Comparison of ENCODE assay signal across 17 mouse cellular contexts in genomic region chr1:160047481-160047931, GRCm38 (mm10). TPM values are rescaled to one million over a fixed set of nuclear protein-coding genes. Genes with fewer than 3 reads are reported as not detected.
DNase-seq lines count a peak whose midpoint lies in the region; ATAC-seq and TF ChIP-seq lines count a peak whose summit lies in the region.
"Had no signal": no experiment of that assay in that cellular context is flagged by ENCODE, and none has a peak within 500 bp of the region (broad histone marks: within the 10 kb centered on the region; RNA-seq: fewer than 3 reads in every experiment).

No protein-coding gene starts in this region.

- dilution Hi-C loops in CH12.LX (cut with MboI; ENCODE audit: extremely low pct_ligation_motif_present, extremely low pct_unique_long_range_greater_than_20kb, low sequenced_read_pairs) = no loop called here

- H3K36me3 ChIP-seq in spleen, adult 2 months (ENCODE audit: control insufficient read depth, insufficient read depth, low read length) = peaks cover 1% of the 10 kb centered on the region; the same call in 1 of the 2 replicates
- H3K36me3 ChIP-seq in CH12.LX (replicated peaks in 1 of 2; ENCODE audit: control insufficient read depth in 1 of 2, insufficient read depth in 1 of 2, low read length in 1 of 2) = peaks cover 0 to 14% of the 10 kb centered on the region in 2 experiments
- H3K36me3 ChIP-seq: forebrain, embryonic 15.5 days; hindbrain, embryonic 12.5 days; intestine, embryonic 15.5 days; kidney, embryonic 15.5 days; midbrain, embryonic 10.5 days; neural tube, embryonic 15.5 days had no signal

- peak; percentile 33 to 76 for DNase-seq in spleen, adult 2 months (ENCODE audit: low read depth in 1 of 2, low spot score in 2 of 2)
- DNase-seq in spleen, postnatal 10 days (ENCODE audit: low spot score in 2 of 2) = no peak
- DNase-seq in CH12.LX (ENCODE audit: extremely low read depth) = peak; percentile 74
- peak; percentile 80 for DNase-seq in induced T-regulatory cell, adult 2 months (ENCODE audit: low read depth)
- DNase-seq in ovary, adult 18-20 months (ENCODE audit: low spot score) = no peak
- DNase-seq in thymus, postnatal 10 days (ENCODE audit: low spot score in 2 of 2) = no peak
- DNase-seq: left cerebral cortex, postnatal 4 days; retina, postnatal 1 day; thymus, postnatal 36 days had no signal

- H3K27me3 ChIP-seq in spleen, adult 2 months (ENCODE audit: control insufficient read depth, insufficient read depth, low read length) = no peaks in the 10 kb centered on the region
- no peaks in the 10 kb centered on the region for H3K27me3 ChIP-seq in CH12.LX (replicated peaks)
- H3K27me3 ChIP-seq: forebrain, embryonic 15.5 days; intestine, embryonic 15.5 days; kidney, embryonic 15.5 days had no signal

- peak overlapping the region; percentile 89 for H3K27ac ChIP-seq in spleen, adult 2 months (ENCODE audit: insufficient read depth, low read length)
- peak overlapping the region; percentile 80 for H3K27ac ChIP-seq in CH12.LX (ENCODE audit: insufficient read depth, low read depth)
- H3K27ac ChIP-seq: forebrain, embryonic 15.5 days; hindbrain, embryonic 12.5 days; intestine, embryonic 15.5 days; kidney, embryonic 15.5 days; midbrain, embryonic 10.5 days; neural tube, embryonic 15.5 days; stomach, postnatal 0 days had no signal

- H3K79me2 ChIP-seq in CH12.LX (replicated peaks; ENCODE audit: control insufficient read depth, extremely low read depth, insufficient read depth, poor library complexity, severe bottlenecking) = peaks cover 21% of the 10 kb centered on the region

- WGBS in spleen, adult 2 months = 29% methylated on average over 7 of the region's 7 CpGs

- TF ChIP-seq EP300 in CH12.LX (IDR thresholded peaks at IDR 0.05; ENCODE audit: low read length) = peak; percentile 99

- no peak for TF ChIP-seq CTCF in spleen, adult 2 months (IDR thresholded peaks at IDR 0.05; ENCODE audit: extremely low read depth, insufficient read depth, insufficient read length, insufficient replicate concordance)
- TF ChIP-seq CTCF in CH12.LX (conservative IDR thresholded peaks at IDR 0.05 in 1 of 2, IDR thresholded peaks at IDR 0.05 in 1 of 2; ENCODE audit: low read depth in 2 of 2, low read length in 2 of 2) = no peak

- peak overlapping the region; percentile 6; the same call in 1 of the 2 replicates for H3K4me3 ChIP-seq in spleen, adult 2 months (ENCODE audit: extremely low read depth, insufficient read depth, insufficient read length)
- H3K4me3 ChIP-seq in CH12.LX (replicated peaks in 1 of 3; ENCODE audit: low read depth in 2 of 3, low read length in 2 of 3, poor library complexity in 1 of 3) = peak overlapping the region; percentile 16 to 72 (median 25)
- H3K4me3 ChIP-seq: forebrain, embryonic 15.5 days; hindbrain, embryonic 12.5 days; intestine, embryonic 15.5 days; kidney, embryonic 15.5 days; midbrain, embryonic 10.5 days; neural tube, embryonic 15.5 days had no signal

- in situ Hi-C loops in CH12.LX (cut with MboI; ENCODE audit: low pct_ligation_motif_present, low pct_unique_long_range_greater_than_20kb, low sequenced_read_pairs) = no loop called here

- no peak for TF ChIP-seq RAD21 in CH12.LX (IDR thresholded peaks at IDR 0.05; ENCODE audit: low read depth, low read length)

- peaks cover 3% of the 10 kb centered on the region for H3K9me3 ChIP-seq in CH12.LX (replicated peaks; ENCODE audit: low read length)
- H3K9me3 ChIP-seq: forebrain, embryonic 15.5 days; hindbrain, embryonic 12.5 days; intestine, embryonic 15.5 days; kidney, embryonic 15.5 days; midbrain, embryonic 10.5 days; neural tube, embryonic 15.5 days had no signal

- peak overlapping the region; percentile 62 for H3K4me2 ChIP-seq in CH12.LX (ENCODE audit: insufficient read depth, low read depth, poor library complexity, severe bottlenecking)
- H3K4me2 ChIP-seq: forebrain, embryonic 15.5 days; hindbrain, embryonic 12.5 days; intestine, embryonic 15.5 days; kidney, embryonic 15.5 days; neural tube, embryonic 15.5 days had no signal

- peaks cover 22% of the 10 kb centered on the region; the same call in 1 of the 2 replicates for H3K4me1 ChIP-seq in spleen, adult 2 months (ENCODE audit: control insufficient read depth, insufficient read depth, insufficient read length)
- peaks cover 8 to 59% of the 10 kb centered on the region in 2 experiments for H3K4me1 ChIP-seq in CH12.LX (ENCODE audit: control insufficient read depth in 1 of 2, insufficient read depth in 2 of 2)

- ATAC-seq in neutrophil, adult 5-6 weeks (ENCODE audit: extremely low read depth, insufficient number of reproducible peaks, low FRiP score, poor library complexity, severe bottlenecking) = peak; percentile 47
- ATAC-seq: forebrain, embryonic 15.5 days; intestine, embryonic 15.5 days had no signal

- no peak for TF ChIP-seq POLR2A in spleen, adult 2 months (IDR thresholded peaks at IDR 0.05; ENCODE audit: low read depth, low read length)
- peak; percentile 28; the same call in 1 of the 2 replicates for TF ChIP-seq POLR2A in CH12.LX (IDR thresholded peaks at IDR 0.05; ENCODE audit: low read depth, low read length)

- peak overlapping the region; percentile 21 for H3K9ac ChIP-seq in CH12.LX (ENCODE audit: insufficient read depth, low read depth)
- H3K9ac ChIP-seq: forebrain, embryonic 15.5 days; hindbrain, embryonic 12.5 days; intestine, embryonic 15.5 days; kidney, embryonic 15.5 days; neural tube, embryonic 15.5 days had no signal

TF ChIP-seq in CH12.LX, 34 proteins besides CTCF, POLR2A, EP300 and RAD21:
- TF ChIP-seq USF2 (conservative IDR thresholded peaks at IDR 0.05; ENCODE audit: low read depth, low read length) = no peak
- TF ChIP-seq SMC3 (IDR thresholded peaks at IDR 0.05; ENCODE audit: low read depth, low read length) = 0 out of 2 replicates have a peak, but pooled peaks have one; percentile 10
- peak; percentile 96 for TF ChIP-seq ETS1 (conservative IDR thresholded peaks at IDR 0.05; ENCODE audit: low read depth, low read length)
- peak; percentile 53; the same call in 1 of the 2 replicates for TF ChIP-seq MXI1 (IDR thresholded peaks at IDR 0.05; ENCODE audit: low read depth, low read length)
- no peak for TF ChIP-seq ZMIZ1 (IDR thresholded peaks at IDR 0.05; ENCODE audit: low read depth, low read length)
- TF ChIP-seq UBTF (IDR thresholded peaks at IDR 0.05; ENCODE audit: low read depth, low read length) = no peak; the same call in 1 of the 2 replicates
- TF ChIP-seq ZKSCAN1 (IDR thresholded peaks at IDR 0.05; ENCODE audit: borderline replicate concordance, low read depth, low read length) = no peak; the same call in 1 of the 2 replicates
- peak; percentile 83 for TF ChIP-seq MAFK (IDR thresholded peaks at IDR 0.05; ENCODE audit: insufficient replicate concordance, low read length)
- no peak for TF ChIP-seq POLR2AphosphoS2 (IDR thresholded peaks at IDR 0.05; ENCODE audit: low read depth, low read length)
- TF ChIP-seq MEF2A (IDR thresholded peaks at IDR 0.05; ENCODE audit: borderline replicate concordance, low read depth, low read length) = no peak; the same call in none of the 2 replicates
- TF ChIP-seq ELF1 (IDR thresholded peaks at IDR 0.05; ENCODE audit: low read depth, low read length) = peak; percentile 61
- TF ChIP-seq NRF1 (IDR thresholded peaks at IDR 0.05; ENCODE audit: low read depth, low read length) = no peak
- peak; percentile 100 for TF ChIP-seq ZNF384 (IDR thresholded peaks at IDR 0.05; ENCODE audit: low read depth, low read length)
- TF ChIP-seq PAX5 (IDR thresholded peaks at IDR 0.05; ENCODE audit: low read length) = no peak
- peak; percentile 95 for TF ChIP-seq TCF12 (IDR thresholded peaks at IDR 0.05; ENCODE audit: low read depth, low read length)
- no peak for TF ChIP-seq ZC3H11A (IDR thresholded peaks at IDR 0.05; ENCODE audit: low read depth, low read length)
- peak; percentile 98 for TF ChIP-seq IRF4 (IDR thresholded peaks at IDR 0.05; ENCODE audit: low read depth, low read length)
- peak; percentile 87 for TF ChIP-seq MAZ (IDR thresholded peaks at IDR 0.05; ENCODE audit: low read depth, low read length)
- peak; percentile 54 for TF ChIP-seq MAX (IDR thresholded peaks at IDR 0.05; ENCODE audit: low read length)
- peak; percentile 44; the same call in 1 of the 2 replicates for TF ChIP-seq HCFC1 (IDR thresholded peaks at IDR 0.05; ENCODE audit: low read depth, low read length)
- TF ChIP-seq E2F4 (IDR thresholded peaks at IDR 0.05; ENCODE audit: insufficient replicate concordance, low read depth, low read length) = peak; percentile 69; the same call in 1 of the 2 replicates
- TF ChIP-seq JUND (conservative IDR thresholded peaks at IDR 0.05; ENCODE audit: low read depth, low read length) = peak; percentile 94
- TF ChIP-seq BHLHE40 (IDR thresholded peaks at IDR 0.05; ENCODE audit: low read depth, low read length) = peak; percentile 90
- 0 out of 2 replicates have a peak, but pooled peaks have one; percentile 13 for TF ChIP-seq KAT2A (IDR thresholded peaks at IDR 0.05; ENCODE audit: insufficient replicate concordance, low read length)
- TF ChIP-seq TBP (conservative IDR thresholded peaks at IDR 0.05; ENCODE audit: low read depth, low read length) = peak; percentile 56
- TF ChIP-seq JUN (IDR thresholded peaks at IDR 0.05; ENCODE audit: insufficient read depth, low read depth, low read length) = peak; percentile 94
- TF ChIP-seq CHD1 (IDR thresholded peaks at IDR 0.05; ENCODE audit: low read depth, low read length) = peak; percentile 58; the same call in 1 of the 2 replicates
- TF ChIP-seq NELFE (IDR thresholded peaks at IDR 0.05; ENCODE audit: low read depth, low read length) = no peak
- peak; percentile 93 for TF ChIP-seq SIN3A (IDR thresholded peaks at IDR 0.05; ENCODE audit: low read length)
- no peak for TF ChIP-seq MYC (IDR thresholded peaks at IDR 0.05; ENCODE audit: low read depth, low read length)
- no peak for TF ChIP-seq USF1 (IDR thresholded peaks at IDR 0.05; ENCODE audit: low read depth, low read length)
- no peak for TF ChIP-seq GABPA (IDR thresholded peaks at IDR 0.05; ENCODE audit: insufficient replicate concordance, low read depth, low read length)
- peak; percentile 98 for TF ChIP-seq RCOR1 (conservative IDR thresholded peaks at IDR 0.05; ENCODE audit: low read depth, low read length)
- TF ChIP-seq CHD2 (IDR thresholded peaks at IDR 0.05; ENCODE audit: low read length) = peak; percentile 85

RNA-seq across cellular contexts. Expression of gene 4930523C07Rik, which starts 3.3 kb away (rescaled TPM):
- 37.4 and 37.9 TPM in 2 replicates for polyA plus RNA-seq in spleen, adult 2 months (2012; rRNA removed)
- total RNA-seq in CH12.LX (2012; rRNA removed) (13.1 and 16.6 TPM in 2 replicates), CH12.LX (2014; rRNA removed) (15.3 and 18.0 TPM in 2 replicates)
- polyA plus RNA-seq in CH12.LX (2012; ENCODE audit: insufficient read length, low read depth) = 24.4 and 28.2 TPM in 2 replicates
- total RNA-seq in neutrophil, adult 5-6 weeks (2017) = 279 and 337 TPM in 2 replicates

Comparison
In these comparisons a context has a peak if more than half of its experiments do, and no peak if none do; other contexts are left out.
1. DNase-seq: peak in spleen, adult 2 months (2 of 2), CH12.LX (single experiment) and induced T-regulatory cell, adult 2 months (single experiment); none in spleen, postnatal 10 days (0 of 2), ovary, adult 18-20 months (single experiment) and thymus, postnatal 10 days (0 of 2).
2. RNA of gene 4930523C07Rik, which starts 3.3 kb away (total RNA-seq): 279 to 337 TPM in neutrophil, adult 5-6 weeks; 13.1 to 18.0 TPM in CH12.LX; every median in the first group is over 10 times any median in the second.